Mouse (Mus musculus) CH12.LX (cell line): ENCODE measurements at regions not wholly inside any gene's neighbourhood (a gene's known extent, or its start where the extent isn't known, plus 50 kb on each side); places are given as distances from the start of the nearest gene placed in this dataset.

ENCODE experiments used
- DNase-seq: peaks from one replicate; pipeline ENCODE4 v3.0.0-alpha.2; 2013; ENCODE audit errors: extremely low read depth
- H3K27ac ChIP-seq: 2 replicates; pipeline ENCODE4 v1.5.1; 2012; ENCODE audit warnings: low read depth, mild to moderate bottlenecking, control low read depth, moderate library complexity; ENCODE audit not compliant: insufficient read depth
- H3K27me3 ChIP-seq: replicated peaks from 2 replicates; pipeline ENCODE3; 2012; ENCODE audit warnings: inconsistent platforms
- H3K36me3 ChIP-seq, 2 experiments: replicated peaks in 1 of 2; 2 replicates each; pipeline versions ENCODE3 to v1.6.1; 2012; ENCODE audit warnings: inconsistent platforms in 1 of 2, low read length in 1 of 2, mild to moderate bottlenecking in 1 of 2, mixed read lengths in 1 of 2, moderate library complexity in 1 of 2; ENCODE audit not compliant: control insufficient read depth in 1 of 2, insufficient read depth in 1 of 2
- H3K4me1 ChIP-seq, 2 experiments: 2 replicates each; pipeline ENCODE4 v1.6.1; 2012; ENCODE audit warnings: inconsistent platforms in 1 of 2, moderate library complexity in 1 of 2; ENCODE audit not compliant: insufficient read depth in 2 of 2, control insufficient read depth in 1 of 2
- H3K4me2 ChIP-seq: 2 replicates; pipeline ENCODE4 v1.6.1; 2012; ENCODE audit warnings: low read depth, mild to moderate bottlenecking, control low read depth; ENCODE audit not compliant: poor library complexity, insufficient read depth, severe bottlenecking
- H3K4me3 ChIP-seq, 3 experiments: fragments of 150-350 bp in 1 of 3; sonication (generic) in 1 of 3; replicated peaks in 1 of 3; 2 replicates each; pipeline versions ENCODE3 to v1.5.1; 2011 to 2012; ENCODE audit warnings: low read depth in 2 of 3, low read length in 2 of 3, mild to moderate bottlenecking in 2 of 3, moderate library complexity in 2 of 3, control low read depth in 1 of 3, improper control_type of control experiment in 1 of 3, inconsistent platforms in 1 of 3, mixed read lengths in 1 of 3; ENCODE audit not compliant: poor library complexity in 1 of 3
- H3K79me2 ChIP-seq: replicated peaks from 2 replicates; pipeline ENCODE4 v1.6.1; 2012; ENCODE audit warnings: mild to moderate bottlenecking, moderate library complexity; ENCODE audit not compliant: control insufficient read depth, poor library complexity, insufficient read depth, severe bottlenecking; ENCODE audit errors: extremely low read depth
- H3K9ac ChIP-seq: 2 replicates; pipeline ENCODE4 v1.6.1; 2012; ENCODE audit warnings: low read depth, mild to moderate bottlenecking, control low read depth, moderate library complexity; ENCODE audit not compliant: insufficient read depth
- H3K9me3 ChIP-seq: replicated peaks from 2 replicates; pipeline ENCODE3; 2012; ENCODE audit warnings: low read length, inconsistent platforms, mixed read lengths
- BHLHE40 ChIP-seq: IDR thresholded peaks from 2 replicates; pipeline ENCODE4 v1.6.1; 2011; ENCODE audit warnings: mild to moderate bottlenecking, low read depth, low read length, improper control_type of control experiment
- CHD1 ChIP-seq: IDR thresholded peaks from 2 replicates; pipeline ENCODE4 v1.6.1; 2012; ENCODE audit warnings: low read depth, low read length, improper control_type of control experiment, inconsistent platforms
- CTCF ChIP-seq, 2 experiments: IDR thresholded peaks in 1 of 2; conservative IDR thresholded peaks in 1 of 2; 2 replicates each; pipeline ENCODE4 v1.5.1; 2011 to 2012; ENCODE audit warnings: low read depth in 2 of 2, low read length in 2 of 2, improper control_type of control experiment in 1 of 2, inconsistent platforms in 1 of 2, mild to moderate bottlenecking in 1 of 2, moderate library complexity in 1 of 2
- E2F4 ChIP-seq: IDR thresholded peaks from 2 replicates; pipeline ENCODE4 v1.6.1; 2011; ENCODE audit warnings: low read depth, low read length, improper control_type of control experiment; ENCODE audit not compliant: insufficient replicate concordance
- EP300 ChIP-seq: IDR thresholded peaks from 2 replicates; pipeline ENCODE4 v1.6.1; 2011; ENCODE audit warnings: low read length, improper control_type of control experiment
- ETS1 ChIP-seq: conservative IDR thresholded peaks from 2 replicates; pipeline ENCODE4 v1.6.1; 2012; ENCODE audit warnings: low read depth, mild to moderate bottlenecking, inconsistent platforms, low read length, improper control_type of control experiment, moderate library complexity
- GABPA ChIP-seq: IDR thresholded peaks from 2 replicates; pipeline ENCODE4 v1.6.1; 2012; ENCODE audit warnings: low read depth, low read length, improper control_type of control experiment, inconsistent platforms; ENCODE audit not compliant: insufficient replicate concordance
- HCFC1 ChIP-seq: IDR thresholded peaks from 2 replicates; pipeline ENCODE4 v1.6.1; 2012; ENCODE audit warnings: low read depth, mild to moderate bottlenecking, inconsistent platforms, low read length, improper control_type of control experiment
- IRF4 ChIP-seq: IDR thresholded peaks from 2 replicates; pipeline ENCODE4 v1.6.1; 2014; ENCODE audit warnings: low read depth, mild to moderate bottlenecking, inconsistent platforms, low read length, improper control_type of control experiment
- JUN ChIP-seq: IDR thresholded peaks from 2 replicates; pipeline ENCODE4 v1.6.1; 2011; ENCODE audit warnings: low read depth, mild to moderate bottlenecking, low read length, improper control_type of control experiment, moderate library complexity; ENCODE audit not compliant: insufficient read depth
- JUND ChIP-seq: conservative IDR thresholded peaks from 2 replicates; pipeline ENCODE4 v1.6.1; 2011; ENCODE audit warnings: low read depth, low read length, improper control_type of control experiment
- KAT2A ChIP-seq: IDR thresholded peaks from 2 replicates; pipeline ENCODE4 v1.6.1; 2012; ENCODE audit warnings: low read length, improper control_type of control experiment, inconsistent platforms; ENCODE audit not compliant: insufficient replicate concordance
- MAX ChIP-seq: IDR thresholded peaks from 2 replicates; pipeline ENCODE4 v1.6.1; 2011; ENCODE audit warnings: low read length, improper control_type of control experiment
- MAZ ChIP-seq: IDR thresholded peaks from 2 replicates; pipeline ENCODE4 v1.6.1; 2012; ENCODE audit warnings: low read depth, mild to moderate bottlenecking, inconsistent platforms, low read length, improper control_type of control experiment, moderate library complexity
- MEF2A ChIP-seq: IDR thresholded peaks from 2 replicates; pipeline ENCODE4 v1.6.1; 2014; ENCODE audit warnings: low read depth, mild to moderate bottlenecking, inconsistent platforms, low read length, improper control_type of control experiment, borderline replicate concordance
- NELFE ChIP-seq: IDR thresholded peaks from 2 replicates; pipeline ENCODE4 v1.6.1; 2011; ENCODE audit warnings: low read depth, low read length, improper control_type of control experiment
- NRF1 ChIP-seq: IDR thresholded peaks from 2 replicates; pipeline ENCODE4 v1.6.1; 2014; ENCODE audit warnings: low read depth, mild to moderate bottlenecking, inconsistent platforms, low read length, improper control_type of control experiment, moderate library complexity
- PAX5 ChIP-seq: IDR thresholded peaks from 2 replicates; pipeline ENCODE4 v1.6.1; 2012; ENCODE audit warnings: low read length, inconsistent platforms, mixed read lengths
- POLR2A ChIP-seq: IDR thresholded peaks from 2 replicates; pipeline ENCODE4 v1.6.1; 2011; ENCODE audit warnings: low read depth, mild to moderate bottlenecking, improper control_type of control experiment, low read length
- POLR2AphosphoS2 ChIP-seq: IDR thresholded peaks from 2 replicates; pipeline ENCODE4 v1.6.1; 2011; ENCODE audit warnings: low read depth, low read length, improper control_type of control experiment
- SIN3A ChIP-seq: IDR thresholded peaks from 2 replicates; pipeline ENCODE4 v1.6.1; 2012; ENCODE audit warnings: low read length, improper control_type of control experiment, inconsistent platforms
- TCF12 ChIP-seq: IDR thresholded peaks from 2 replicates; pipeline ENCODE4 v1.6.1; 2014; ENCODE audit warnings: low read depth, mild to moderate bottlenecking, inconsistent platforms, low read length, improper control_type of control experiment
- UBTF ChIP-seq: IDR thresholded peaks from 2 replicates; pipeline ENCODE4 v1.6.1; 2012; ENCODE audit warnings: low read depth, mild to moderate bottlenecking, inconsistent platforms, low read length, improper control_type of control experiment, moderate library complexity
- ZKSCAN1 ChIP-seq: IDR thresholded peaks from 2 replicates; pipeline ENCODE4 v1.6.1; 2012; ENCODE audit warnings: low read depth, inconsistent platforms, low read length, improper control_type of control experiment, borderline replicate concordance
- ZMIZ1 ChIP-seq: IDR thresholded peaks from 2 replicates; pipeline ENCODE4 v1.6.1; 2012; ENCODE audit warnings: low read depth, mild to moderate bottlenecking, inconsistent platforms, low read length, improper control_type of control experiment
- ZNF384 ChIP-seq: IDR thresholded peaks from 2 replicates; pipeline ENCODE4 v1.6.1; 2012; ENCODE audit warnings: low read depth, low read length, improper control_type of control experiment, inconsistent platforms
- dilution Hi-C: fragments of 300-500 bp; cut with MboI; formaldehyde crosslinking; loops from 2 replicates; pipeline ENCODE4 v1.14.3; 2020; ENCODE audit warnings: low sequenced_read_pairs; ENCODE audit not compliant: extremely low pct_unique_long_range_greater_than_20kb, extremely low pct_ligation_motif_present
- in situ Hi-C: fragments of 300-500 bp; cut with MboI; formaldehyde crosslinking; loops from 3 replicates; pipeline ENCODE4 v1.14.3; 2019; ENCODE audit warnings: low sequenced_read_pairs, low pct_ligation_motif_present, low pct_unique_long_range_greater_than_20kb, mixed read lengths

GRCm38 (mm10) chr14:80170450-80171180 is 186.7 kb downstream of the Olfm4 start:
- Histone ChIP-seq H3K79me2 (no peaks in the 10 kb centered on the region), H3K4me3 (no peak overlapping the region), H3K36me3 (no peaks in the 10 kb centered on the region), H3K9ac (no peak overlapping the region), H3K9me3 (no peaks in the 10 kb centered on the region), H3K27me3 (peaks cover 15% of the 10 kb centered on the region), H3K4me2 (0 out of 2 replicates have a peak overlapping the region, but pooled peaks have one; percentile 11), H3K27ac (no peak overlapping the region), H3K4me1 (no peaks in the 10 kb centered on the region)
- dilution Hi-C loops: no loop called here
- no peak for DNase-seq
- in situ Hi-C loops: no loop called here
- TF ChIP-seq ZMIZ1: no peak
- no peak for TF ChIP-seq HCFC1
- no peak for TF ChIP-seq PAX5
- no peak for TF ChIP-seq CHD1
- no peak for TF ChIP-seq POLR2A
- TF ChIP-seq ZNF384: no peak
- no peak for TF ChIP-seq IRF4
- no peak for TF ChIP-seq NRF1
- no peak for TF ChIP-seq GABPA
- no peak for TF ChIP-seq CTCF (conservative IDR thresholded peaks at IDR 0.05 in 1 of 2, IDR thresholded peaks at IDR 0.05 in 1 of 2; ENCODE audit: low read depth in 2 of 2, low read length in 2 of 2)
- no peak for TF ChIP-seq MAX
- no peak for TF ChIP-seq ZKSCAN1
- no peak for TF ChIP-seq EP300
- TF ChIP-seq BHLHE40: no peak

DNA sequence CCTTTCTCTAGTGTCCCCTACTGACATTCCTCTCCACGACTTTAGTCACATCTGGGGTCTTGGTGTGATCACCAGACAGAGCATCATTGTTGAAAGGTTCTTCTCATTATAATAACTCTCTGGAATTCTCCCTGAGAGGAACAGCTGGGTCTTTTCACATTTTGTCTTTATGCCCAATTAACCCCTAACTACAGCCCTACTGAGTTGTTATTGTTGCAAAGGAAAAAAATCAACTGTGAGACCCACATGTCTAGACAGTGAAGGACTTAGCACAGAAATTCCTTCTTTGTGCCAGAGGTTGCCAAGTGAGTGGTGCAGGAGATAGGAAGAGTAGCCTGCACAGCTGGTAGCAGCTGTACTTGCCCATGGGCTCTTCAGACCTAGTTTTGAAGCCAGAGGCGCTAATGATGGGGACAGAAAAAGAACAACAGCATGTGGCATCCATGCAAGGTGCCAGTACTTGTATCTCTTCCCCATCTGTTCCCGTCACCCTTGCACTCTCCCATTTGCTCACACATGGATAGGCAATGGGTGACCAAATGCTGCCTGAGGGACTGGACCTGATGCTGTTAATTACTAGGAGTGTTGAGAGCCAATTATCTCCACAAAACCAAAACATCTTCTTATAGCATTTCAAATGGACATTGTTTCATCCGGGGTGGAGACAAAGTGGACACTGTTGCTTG is 189.1 kb downstream of the Olfm4 start:
- no peaks in the 10 kb centered on the region for H3K4me1 ChIP-seq
- H3K27me3 ChIP-seq: peaks cover 8% of the 10 kb centered on the region
- H3K9ac ChIP-seq: no peak overlapping the region
- H3K4me2 ChIP-seq: no peak overlapping the region
- no peak for DNase-seq
- in situ Hi-C loops (no loop called here), dilution Hi-C loops (no loop called here)
- TF ChIP-seq SIN3A (no peak), CHD1 (no peak), ZNF384 (no peak), NELFE (no peak), TCF12 (no peak), NRF1 (no peak), ETS1 (no peak), MEF2A (no peak), GABPA (no peak), E2F4 (no peak), POLR2AphosphoS2 (no peak), KAT2A (no peak), MAZ (no peak), JUND (no peak), UBTF (no peak), PAX5 (no peak), JUN (no peak)
- no peak overlapping the region for H3K27ac ChIP-seq
- no peak overlapping the region for H3K4me3 ChIP-seq
- H3K9me3 ChIP-seq: peaks cover 2% of the 10 kb centered on the region
- no peaks in the 10 kb centered on the region for H3K79me2 ChIP-seq
- no peaks in the 10 kb centered on the region for H3K36me3 ChIP-seq
